Mouse (Mus musculus) CH12.LX (cell line): ENCODE results near the gene Rexo2. TPM values are rescaled to one million over a fixed set of nuclear protein-coding genes. Genes with fewer than 3 reads are reported as not detected.

ENCODE experiments used
- DNase-seq: peaks from one replicate; pipeline ENCODE4 v3.0.0-alpha.2; 2013; ENCODE audit errors: extremely low read depth
- H3K27ac ChIP-seq: 2 replicates; pipeline ENCODE4 v1.5.1; 2012; ENCODE audit warnings: low read depth, mild to moderate bottlenecking, control low read depth, moderate library complexity; ENCODE audit not compliant: insufficient read depth
- H3K27me3 ChIP-seq: replicated peaks from 2 replicates; pipeline ENCODE3; 2012; ENCODE audit warnings: inconsistent platforms
- H3K36me3 ChIP-seq, 2 experiments: replicated peaks in 1 of 2; 2 replicates each; pipeline versions ENCODE3 to v1.6.1; 2012; ENCODE audit warnings: inconsistent platforms in 1 of 2, low read length in 1 of 2, mild to moderate bottlenecking in 1 of 2, mixed read lengths in 1 of 2, moderate library complexity in 1 of 2; ENCODE audit not compliant: control insufficient read depth in 1 of 2, insufficient read depth in 1 of 2
- H3K4me1 ChIP-seq, 2 experiments: 2 replicates each; pipeline ENCODE4 v1.6.1; 2012; ENCODE audit warnings: inconsistent platforms in 1 of 2, moderate library complexity in 1 of 2; ENCODE audit not compliant: insufficient read depth in 2 of 2, control insufficient read depth in 1 of 2
- H3K4me2 ChIP-seq: 2 replicates; pipeline ENCODE4 v1.6.1; 2012; ENCODE audit warnings: low read depth, mild to moderate bottlenecking, control low read depth; ENCODE audit not compliant: poor library complexity, insufficient read depth, severe bottlenecking
- H3K4me3 ChIP-seq, 3 experiments: fragments of 150-350 bp in 1 of 3; sonication (generic) in 1 of 3; replicated peaks in 1 of 3; 2 replicates each; pipeline versions ENCODE3 to v1.5.1; 2011 to 2012; ENCODE audit warnings: low read depth in 2 of 3, low read length in 2 of 3, mild to moderate bottlenecking in 2 of 3, moderate library complexity in 2 of 3, control low read depth in 1 of 3, improper control_type of control experiment in 1 of 3, inconsistent platforms in 1 of 3, mixed read lengths in 1 of 3; ENCODE audit not compliant: poor library complexity in 1 of 3
- H3K79me2 ChIP-seq: replicated peaks from 2 replicates; pipeline ENCODE4 v1.6.1; 2012; ENCODE audit warnings: mild to moderate bottlenecking, moderate library complexity; ENCODE audit not compliant: control insufficient read depth, poor library complexity, insufficient read depth, severe bottlenecking; ENCODE audit errors: extremely low read depth
- H3K9ac ChIP-seq: 2 replicates; pipeline ENCODE4 v1.6.1; 2012; ENCODE audit warnings: low read depth, mild to moderate bottlenecking, control low read depth, moderate library complexity; ENCODE audit not compliant: insufficient read depth
- H3K9me3 ChIP-seq: replicated peaks from 2 replicates; pipeline ENCODE3; 2012; ENCODE audit warnings: low read length, inconsistent platforms, mixed read lengths
- BHLHE40 ChIP-seq: IDR thresholded peaks from 2 replicates; pipeline ENCODE4 v1.6.1; 2011; ENCODE audit warnings: mild to moderate bottlenecking, low read depth, low read length, improper control_type of control experiment
- CHD1 ChIP-seq: IDR thresholded peaks from 2 replicates; pipeline ENCODE4 v1.6.1; 2012; ENCODE audit warnings: low read depth, low read length, improper control_type of control experiment, inconsistent platforms
- CHD2 ChIP-seq: IDR thresholded peaks from 2 replicates; pipeline ENCODE4 v1.6.1; 2011; ENCODE audit warnings: low read length, improper control_type of control experiment
- CTCF ChIP-seq, 2 experiments: IDR thresholded peaks in 1 of 2; conservative IDR thresholded peaks in 1 of 2; 2 replicates each; pipeline ENCODE4 v1.5.1; 2011 to 2012; ENCODE audit warnings: low read depth in 2 of 2, low read length in 2 of 2, improper control_type of control experiment in 1 of 2, inconsistent platforms in 1 of 2, mild to moderate bottlenecking in 1 of 2, moderate library complexity in 1 of 2
- ELF1 ChIP-seq: IDR thresholded peaks from 2 replicates; pipeline ENCODE4 v1.6.1; 2014; ENCODE audit warnings: low read depth, mild to moderate bottlenecking, inconsistent platforms, low read length, improper control_type of control experiment
- EP300 ChIP-seq: IDR thresholded peaks from 2 replicates; pipeline ENCODE4 v1.6.1; 2011; ENCODE audit warnings: low read length, improper control_type of control experiment
- ETS1 ChIP-seq: conservative IDR thresholded peaks from 2 replicates; pipeline ENCODE4 v1.6.1; 2012; ENCODE audit warnings: low read depth, mild to moderate bottlenecking, inconsistent platforms, low read length, improper control_type of control experiment, moderate library complexity
- GABPA ChIP-seq: IDR thresholded peaks from 2 replicates; pipeline ENCODE4 v1.6.1; 2012; ENCODE audit warnings: low read depth, low read length, improper control_type of control experiment, inconsistent platforms; ENCODE audit not compliant: insufficient replicate concordance
- HCFC1 ChIP-seq: IDR thresholded peaks from 2 replicates; pipeline ENCODE4 v1.6.1; 2012; ENCODE audit warnings: low read depth, mild to moderate bottlenecking, inconsistent platforms, low read length, improper control_type of control experiment
- IRF4 ChIP-seq: IDR thresholded peaks from 2 replicates; pipeline ENCODE4 v1.6.1; 2014; ENCODE audit warnings: low read depth, mild to moderate bottlenecking, inconsistent platforms, low read length, improper control_type of control experiment
- JUND ChIP-seq: conservative IDR thresholded peaks from 2 replicates; pipeline ENCODE4 v1.6.1; 2011; ENCODE audit warnings: low read depth, low read length, improper control_type of control experiment
- KAT2A ChIP-seq: IDR thresholded peaks from 2 replicates; pipeline ENCODE4 v1.6.1; 2012; ENCODE audit warnings: low read length, improper control_type of control experiment, inconsistent platforms; ENCODE audit not compliant: insufficient replicate concordance
- MAFK ChIP-seq: IDR thresholded peaks from 2 replicates; pipeline ENCODE4 v1.6.1; 2011; ENCODE audit warnings: low read length, improper control_type of control experiment; ENCODE audit not compliant: insufficient replicate concordance
- MAX ChIP-seq: IDR thresholded peaks from 2 replicates; pipeline ENCODE4 v1.6.1; 2011; ENCODE audit warnings: low read length, improper control_type of control experiment
- MAZ ChIP-seq: IDR thresholded peaks from 2 replicates; pipeline ENCODE4 v1.6.1; 2012; ENCODE audit warnings: low read depth, mild to moderate bottlenecking, inconsistent platforms, low read length, improper control_type of control experiment, moderate library complexity
- MEF2A ChIP-seq: IDR thresholded peaks from 2 replicates; pipeline ENCODE4 v1.6.1; 2014; ENCODE audit warnings: low read depth, mild to moderate bottlenecking, inconsistent platforms, low read length, improper control_type of control experiment, borderline replicate concordance
- MXI1 ChIP-seq: IDR thresholded peaks from 2 replicates; pipeline ENCODE4 v1.6.1; 2011; ENCODE audit warnings: mild to moderate bottlenecking, low read depth, low read length, improper control_type of control experiment
- MYC ChIP-seq: IDR thresholded peaks from 2 replicates; pipeline ENCODE4 v1.6.1; 2011; ENCODE audit warnings: low read depth, mild to moderate bottlenecking, improper control_type of control experiment, low read length
- NELFE ChIP-seq: IDR thresholded peaks from 2 replicates; pipeline ENCODE4 v1.6.1; 2011; ENCODE audit warnings: low read depth, low read length, improper control_type of control experiment
- NRF1 ChIP-seq: IDR thresholded peaks from 2 replicates; pipeline ENCODE4 v1.6.1; 2014; ENCODE audit warnings: low read depth, mild to moderate bottlenecking, inconsistent platforms, low read length, improper control_type of control experiment, moderate library complexity
- POLR2A ChIP-seq: IDR thresholded peaks from 2 replicates; pipeline ENCODE4 v1.6.1; 2011; ENCODE audit warnings: low read depth, mild to moderate bottlenecking, improper control_type of control experiment, low read length
- POLR2AphosphoS2 ChIP-seq: IDR thresholded peaks from 2 replicates; pipeline ENCODE4 v1.6.1; 2011; ENCODE audit warnings: low read depth, low read length, improper control_type of control experiment
- RAD21 ChIP-seq: IDR thresholded peaks from 2 replicates; pipeline ENCODE4 v1.6.1; 2011; ENCODE audit warnings: low read depth, mild to moderate bottlenecking, low read length, improper control_type of control experiment, moderate library complexity
- RCOR1 ChIP-seq: conservative IDR thresholded peaks from 2 replicates; pipeline ENCODE4 v1.6.1; 2012; ENCODE audit warnings: low read depth, mild to moderate bottlenecking, inconsistent platforms, low read length, improper control_type of control experiment
- SIN3A ChIP-seq: IDR thresholded peaks from 2 replicates; pipeline ENCODE4 v1.6.1; 2012; ENCODE audit warnings: low read length, improper control_type of control experiment, inconsistent platforms
- SMC3 ChIP-seq: IDR thresholded peaks from 2 replicates; pipeline ENCODE4 v1.6.1; 2011; ENCODE audit warnings: low read depth, low read length, improper control_type of control experiment
- TBP ChIP-seq: conservative IDR thresholded peaks from 2 replicates; pipeline ENCODE4 v1.6.1; 2011; ENCODE audit warnings: low read depth, low read length, improper control_type of control experiment
- TCF12 ChIP-seq: IDR thresholded peaks from 2 replicates; pipeline ENCODE4 v1.6.1; 2014; ENCODE audit warnings: low read depth, mild to moderate bottlenecking, inconsistent platforms, low read length, improper control_type of control experiment
- UBTF ChIP-seq: IDR thresholded peaks from 2 replicates; pipeline ENCODE4 v1.6.1; 2012; ENCODE audit warnings: low read depth, mild to moderate bottlenecking, inconsistent platforms, low read length, improper control_type of control experiment, moderate library complexity
- USF1 ChIP-seq: IDR thresholded peaks from 2 replicates; pipeline ENCODE4 v1.6.1; 2014; ENCODE audit warnings: low read depth, mild to moderate bottlenecking, inconsistent platforms, low read length, improper control_type of control experiment
- USF2 ChIP-seq: conservative IDR thresholded peaks from 2 replicates; pipeline ENCODE4 v1.6.1; 2011; ENCODE audit warnings: low read depth, low read length, improper control_type of control experiment
- ZKSCAN1 ChIP-seq: IDR thresholded peaks from 2 replicates; pipeline ENCODE4 v1.6.1; 2012; ENCODE audit warnings: low read depth, inconsistent platforms, low read length, improper control_type of control experiment, borderline replicate concordance
- ZMIZ1 ChIP-seq: IDR thresholded peaks from 2 replicates; pipeline ENCODE4 v1.6.1; 2012; ENCODE audit warnings: low read depth, mild to moderate bottlenecking, inconsistent platforms, low read length, improper control_type of control experiment
- ZNF384 ChIP-seq: IDR thresholded peaks from 2 replicates; pipeline ENCODE4 v1.6.1; 2012; ENCODE audit warnings: low read depth, low read length, improper control_type of control experiment, inconsistent platforms
- dilution Hi-C: fragments of 300-500 bp; cut with MboI; formaldehyde crosslinking; loops from 2 replicates; pipeline ENCODE4 v1.14.3; 2020; ENCODE audit warnings: low sequenced_read_pairs; ENCODE audit not compliant: extremely low pct_unique_long_range_greater_than_20kb, extremely low pct_ligation_motif_present
- in situ Hi-C: fragments of 300-500 bp; cut with MboI; formaldehyde crosslinking; loops from 3 replicates; pipeline ENCODE4 v1.14.3; 2019; ENCODE audit warnings: low sequenced_read_pairs, low pct_ligation_motif_present, low pct_unique_long_range_greater_than_20kb, mixed read lengths
- polyA plus RNA-seq: library from polyadenylated mRNA; unstranded; fragments of >175 nt; gene quantifications from 2 replicates; pipeline ENCODE4 v1.2.1, GENCODE M21; 2012; ENCODE audit warnings: low read depth; ENCODE audit not compliant: insufficient read length
- total RNA-seq, 2 experiments: library from RNA; depleted of rRNA; stranded (reverse); fragments of 300-350 nt in 1 of 2; fragments of >200 nt in 1 of 2; gene quantifications; 2 replicates each; pipeline ENCODE4 v1.2.3; 2012 to 2014

Gene Rexo2
- total RNA-seq (2012; rRNA removed) = 120 and 161 TPM in 2 replicates
- 108 and 112 TPM in 2 replicates for total RNA-seq (2014; rRNA removed)
- polyA plus RNA-seq = 253 and 296 TPM in 2 replicates

DNA sequence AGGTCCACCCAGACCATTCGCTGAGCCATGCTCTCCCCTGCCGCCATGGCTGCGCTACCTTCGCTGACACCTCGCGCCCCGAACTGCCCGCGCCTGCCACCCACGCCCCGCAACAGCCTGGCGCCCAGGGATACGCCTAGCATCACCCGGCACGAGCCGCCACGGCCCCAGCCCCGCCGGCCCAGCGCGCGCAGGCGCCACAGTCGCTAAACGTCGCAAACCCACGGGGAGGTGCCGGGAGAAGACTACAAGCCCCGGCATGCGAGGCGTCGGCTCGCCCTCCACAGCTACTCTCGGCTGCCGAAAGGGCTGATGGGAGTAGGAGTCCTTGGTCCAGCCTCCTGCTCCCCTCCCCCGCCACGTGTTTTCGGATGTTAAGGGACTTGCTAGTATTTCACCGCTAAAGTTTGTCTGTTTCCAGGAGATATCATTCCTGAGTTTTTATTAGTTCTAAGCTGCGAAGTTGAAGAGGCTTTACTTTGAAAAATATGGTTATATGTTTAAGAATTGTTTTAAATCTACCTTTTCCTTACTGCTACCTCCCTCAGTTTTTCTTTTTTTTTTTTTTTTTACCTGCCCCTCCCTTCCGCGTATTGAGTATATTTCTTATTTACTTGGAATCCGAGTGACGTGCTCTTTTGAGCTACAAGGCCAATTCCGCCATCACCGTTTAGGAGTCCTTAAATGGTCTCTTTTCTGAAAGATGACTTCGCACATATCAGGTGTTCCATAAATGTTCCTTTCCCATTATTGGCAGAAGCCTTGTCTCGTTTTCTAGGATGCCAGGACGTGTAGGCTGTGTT, at the start of gene Rexo2:
Gene Rexo2 (minus strand): TSS at position 213 of the 803 bp plus-strand sequence.
- TF ChIP-seq KAT2A = peak; percentile 95; the same call in 1 of the 2 replicates
- peak; percentile 91 for TF ChIP-seq ZNF384
- peak; percentile 99 for TF ChIP-seq MXI1
- TF ChIP-seq USF1 = peak; percentile 13; the same call in 1 of the 2 replicates
- TF ChIP-seq GABPA = peak; percentile 76; the same call in 1 of the 2 replicates
- TF ChIP-seq SMC3 = no peak
- TF ChIP-seq POLR2AphosphoS2 = no peak
- peak; percentile 97 for TF ChIP-seq MYC
- peak; percentile 54; the same call in 1 of the 2 replicates for TF ChIP-seq ZMIZ1
- TF ChIP-seq MAFK = no peak
- TF ChIP-seq SIN3A = peak; percentile 95
- TF ChIP-seq TBP = 0 out of 2 replicates have a peak, but pooled peaks have one; percentile 47
- TF ChIP-seq HCFC1 = peak; percentile 98
- TF ChIP-seq IRF4 = no peak
- no peak for TF ChIP-seq ZKSCAN1
- 0 out of 2 replicates have a peak, but pooled peaks have one; percentile 39 for TF ChIP-seq UBTF
- TF ChIP-seq TCF12 = peak; percentile 56; the same call in 1 of the 2 replicates
- 0 out of 2 replicates have a peak, but pooled peaks have one; percentile 72 for TF ChIP-seq MAZ
- TF ChIP-seq NELFE = peak; percentile 86
- 0 out of 2 replicates have a peak, but pooled peaks have one; percentile 4 for TF ChIP-seq USF2
- no peak for TF ChIP-seq ETS1
- TF ChIP-seq CHD2 = peak; percentile 91
- peak; percentile 97 for TF ChIP-seq MAX
- TF ChIP-seq BHLHE40 = peak; percentile 87
- peak; percentile 89 for TF ChIP-seq NRF1
- TF ChIP-seq EP300 = no peak
- no peak; the same call in 1 of the 2 replicates for TF ChIP-seq CHD1
- TF ChIP-seq MEF2A = peak; percentile 66; the same call in 1 of the 2 replicates
- no peak for TF ChIP-seq CTCF (conservative IDR thresholded peaks at IDR 0.05 in 1 of 2, IDR thresholded peaks at IDR 0.05 in 1 of 2; ENCODE audit: low read depth in 2 of 2, low read length in 2 of 2)
- TF ChIP-seq RAD21 = no peak
- no peak for TF ChIP-seq JUND
- no peak for TF ChIP-seq RCOR1
- peak; percentile 63 for TF ChIP-seq ELF1
- peak; percentile 76 for TF ChIP-seq POLR2A
- dilution Hi-C loops (no loop called here), in situ Hi-C loops (no loop called here)
- peaks cover 29% of the 10 kb centered on the region for H3K79me2 ChIP-seq
- peak within 1 kb of the TSS; percentile 60 for H3K27ac ChIP-seq
- H3K9ac ChIP-seq = peak within 1 kb of the TSS; percentile 65
- peaks cover 5 to 50% of the 10 kb centered on the region in 2 experiments for H3K36me3 ChIP-seq
- peak within 1 kb of the TSS; percentile 100 for H3K4me2 ChIP-seq
- H3K27me3 ChIP-seq = no peaks in the 10 kb centered on the region
- peaks cover 12 to 47% of the 10 kb centered on the region in 2 experiments for H3K4me1 ChIP-seq
- peak within 1 kb of the TSS; percentile 73 to 95 (median 84) for H3K4me3 ChIP-seq
- no peaks in the 10 kb centered on the region for H3K9me3 ChIP-seq
- DNase-seq = peak; percentile 94
